Mouse (Mus musculus): ENCODE results near the gene Unc50.

Unc50 gene

GRCm38 (mm10) chr1:37448361-37449095 lies 18.6 kb downstream of the Unc50 start:
- peak; percentile 57 to 67 for DNase-seq

GRCm38 (mm10) chr1:37451270-37451669 lies 21.3 kb downstream of the Unc50 start:
- no peak for DNase-seq

- DNase-seq: no peak
Observed at GRCm38 (mm10) chr1:37457546-37457945, 27.6 kb downstream of the Unc50 start.

GRCm38 (mm10) chr1:37464878-37465452 lies 35.0 kb downstream of the Unc50 start:
- DNase-seq: no peak

GRCm38 (mm10) chr1:37466322-37466995 lies 36.5 kb downstream of the Unc50 start:
- no peak for DNase-seq

GRCm38 (mm10) chr1:37467806-37468205 lies 37.9 kb downstream of the Unc50 start:
- no peak for DNase-seq

- DNase-seq: no peak
Observed at GRCm38 (mm10) chr1:37469007-37469406, 39.1 kb downstream of the Unc50 start.

- no peak for DNase-seq
Observed at GRCm38 (mm10) chr1:37471179-37472148, 41.5 kb downstream of the Unc50 start.

- DNase-seq: no peak
Observed at GRCm38 (mm10) chr1:37473251-37473650, 43.3 kb downstream of the Unc50 start.

GRCm38 (mm10) chr1:37474046-37474445 lies 44.1 kb downstream of the Unc50 start:
- DNase-seq: no peak

GRCm38 (mm10) chr1:37474634-37475190 lies 44.8 kb downstream of the Unc50 start:
- DNase-seq: no peak

- DNase-seq: no peak
Observed at GRCm38 (mm10) chr1:37475312-37475711, 45.4 kb downstream of the Unc50 start.

- no peak for DNase-seq
Observed at GRCm38 (mm10) chr1:37477250-37477649, 47.3 kb downstream of the Unc50 start.

- DNase-seq: peak in 1 of 2 experiments; percentile 16
Observed at GRCm38 (mm10) chr1:37477928-37478327, 48.0 kb downstream of the Unc50 start.

GRCm38 (mm10) chr1:37478416-37478815 lies 48.5 kb downstream of the Unc50 start:
- no peak for DNase-seq

- no peak for DNase-seq
Observed at GRCm38 (mm10) chr1:37479074-37479473, 49.1 kb downstream of the Unc50 start.

- DNase-seq: no peak
Observed at GRCm38 (mm10) chr1:37479759-37480158, 49.8 kb downstream of the Unc50 start.

- DNase-seq: no peak
Observed at GRCm38 (mm10) chr1:37480731-37481130, 50.8 kb downstream of the Unc50 start.

- no peak for DNase-seq
Observed at GRCm38 (mm10) chr1:37481331-37481730, 51.4 kb downstream of the Unc50 start.

GRCm38 (mm10) chr1:37484612-37485011 lies 54.7 kb downstream of the Unc50 start:
- no peak for DNase-seq

GRCm38 (mm10) chr1:37486439-37486838 lies 56.5 kb downstream of the Unc50 start:
- no peak for DNase-seq

GRCm38 (mm10) chr1:37486994-37487393 lies 57.1 kb downstream of the Unc50 start:
- no peak for DNase-seq

- DNase-seq: no peak
Observed at GRCm38 (mm10) chr1:37488531-37488930, 58.6 kb downstream of the Unc50 start.

Data from cerebellum, adult 18-20 months (tissue).